Mouse (Mus musculus) adrenal gland, adult 2 months (tissue): ENCODE measurements around the gene Nfib. TPM values are rescaled to one million over a fixed set of nuclear protein-coding genes. Genes with fewer than 3 reads are reported as not detected.

ENCODE experiments used
- DNase-seq: peaks from one replicate; pipeline ENCODE4 v3.0.0; 2021
- polyA plus RNA-seq: library from polyadenylated mRNA; depleted of rRNA; stranded (reverse); fragments of >200 nt; gene quantifications from 2 replicates; pipeline ENCODE4 v1.2.3, GENCODE M21; 2012
- total RNA-seq, 2 experiments: library from RNA; stranded (reverse); gene quantifications; 2 replicates each; pipeline ENCODE4 v1.2.3; 2021

Nfib gene
- total and polyA plus RNA-seq, 3 experiments, result 19.6 to 86.3 (median 84.1) TPM

DNA sequence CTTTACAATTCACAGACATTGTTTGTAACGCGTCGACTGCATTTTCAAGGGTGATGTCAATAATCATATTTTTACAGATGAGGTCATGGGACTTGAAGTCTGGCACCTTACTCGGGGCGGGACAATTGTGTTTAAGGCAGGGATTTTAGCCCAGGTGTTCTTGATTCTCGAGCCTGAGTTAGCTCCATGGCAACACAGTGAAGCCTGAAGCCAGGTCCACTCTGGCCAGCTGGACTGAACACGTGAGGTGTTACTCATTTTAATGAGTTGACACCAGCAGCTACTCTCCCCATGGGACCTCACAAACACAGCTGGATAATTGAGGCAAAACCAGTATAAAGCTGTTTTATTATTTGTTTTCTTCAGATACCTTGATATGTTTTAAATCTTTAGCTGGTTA is 71.2 kb downstream of the Nfib start:
- no peak for DNase-seq

DNA sequence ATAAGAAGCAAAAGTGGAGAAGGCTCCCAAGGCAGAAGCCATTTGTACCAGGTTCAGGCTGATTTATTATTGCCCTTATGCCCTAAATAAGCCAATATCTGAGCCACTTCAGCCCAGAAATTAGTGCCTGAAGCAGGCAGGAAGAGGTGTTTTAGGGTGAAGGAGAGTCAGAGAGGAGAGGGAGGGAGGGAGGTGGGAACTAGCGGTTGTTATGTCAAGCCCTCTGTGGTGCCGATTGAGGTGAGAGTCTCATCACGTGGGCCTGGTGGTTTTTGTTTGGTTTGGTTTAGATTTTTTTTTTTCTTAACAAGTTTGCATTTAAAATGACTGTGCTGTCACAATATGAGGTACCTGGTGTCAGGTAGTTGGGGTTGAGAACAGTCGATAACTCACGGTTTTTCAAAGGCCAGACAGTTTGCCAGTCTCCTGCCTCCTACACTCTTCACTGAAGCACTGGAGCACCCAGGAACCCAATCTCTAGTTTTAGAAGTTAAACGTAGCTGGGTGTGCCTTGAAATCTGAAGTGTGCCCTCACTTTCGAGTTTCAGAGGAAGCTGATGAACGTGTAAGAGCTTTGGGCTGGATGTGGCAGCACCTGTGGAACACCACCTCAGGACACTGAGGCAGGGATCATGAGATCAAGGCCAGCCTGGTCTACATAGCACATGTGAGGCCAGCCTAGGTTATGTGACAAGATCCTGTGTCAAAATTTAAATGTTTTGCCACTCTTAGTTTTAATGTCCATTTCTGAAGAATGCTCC is 81.1 kb downstream of the Nfib start:
- DNase-seq, result no peak

DNA sequence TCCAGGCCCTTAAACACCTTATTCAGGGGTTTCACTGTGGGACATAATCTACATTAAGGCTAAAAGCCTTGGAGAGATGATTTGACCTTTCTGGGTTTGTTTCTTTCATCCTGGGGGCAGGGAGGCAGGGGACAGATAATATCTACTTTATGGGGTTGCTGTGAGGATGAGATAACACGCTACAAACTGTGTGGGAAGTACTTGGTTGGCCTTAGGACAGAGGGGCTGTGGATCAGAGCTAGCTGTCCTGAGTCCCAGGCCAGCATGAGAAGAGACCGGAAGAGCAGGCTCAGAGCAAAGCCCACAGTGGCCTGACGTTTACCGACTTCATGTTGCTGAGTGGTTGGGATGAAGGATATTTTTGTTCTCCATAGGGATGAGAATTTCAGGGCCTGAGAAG is 81.7 kb downstream of the Nfib start:
- no peak for DNase-seq

DNA sequence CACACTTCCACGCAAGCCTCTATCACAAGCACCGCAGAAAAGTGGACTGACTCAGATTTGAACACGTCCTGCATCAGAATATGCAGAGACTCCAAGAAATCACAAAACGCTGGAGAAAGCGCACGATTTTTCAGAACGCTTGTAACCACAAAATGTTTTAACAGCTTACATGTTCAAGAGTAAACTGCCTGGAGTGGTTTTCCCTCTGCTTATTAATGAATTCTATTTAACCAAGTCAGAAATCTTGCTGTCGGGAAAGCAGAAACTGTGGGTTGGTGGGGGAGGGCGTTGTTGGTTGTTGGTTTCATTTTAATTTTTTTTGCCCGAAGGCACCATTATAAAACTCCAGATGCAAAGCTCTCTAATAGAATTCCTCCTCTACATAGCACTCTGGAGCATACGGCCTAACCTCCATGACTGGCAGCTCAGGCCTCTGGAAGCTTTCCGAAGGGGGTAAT is 82.4 kb downstream of the Nfib start:
- no peak for DNase-seq

DNA sequence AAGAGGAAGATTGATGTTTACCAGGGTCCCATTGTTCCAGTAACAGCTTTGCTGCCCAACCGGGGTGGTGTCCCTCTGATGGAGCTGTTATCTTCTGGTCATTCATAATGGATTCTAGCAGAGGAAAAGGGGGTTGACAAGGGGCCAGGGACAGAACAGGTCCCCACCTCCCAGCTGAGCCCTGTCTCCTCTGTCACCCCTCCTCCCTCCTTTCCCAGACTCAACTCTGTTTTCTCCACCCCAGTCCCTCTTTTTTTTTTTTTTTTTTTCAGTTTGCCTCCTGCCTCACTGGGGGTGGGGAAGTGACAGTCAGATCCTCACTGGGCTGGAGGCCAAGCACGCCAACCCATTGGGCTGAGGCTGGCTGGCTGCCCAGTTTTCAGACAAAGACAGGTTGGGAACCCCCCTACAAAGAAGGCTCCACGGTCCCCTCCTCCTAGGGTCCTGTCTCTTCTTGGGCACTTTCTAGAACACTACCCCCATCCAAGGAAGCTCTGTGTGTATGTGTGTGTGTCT is 83.2 kb downstream of the Nfib start:
- DNase-seq, result peak; percentile 79

DNA sequence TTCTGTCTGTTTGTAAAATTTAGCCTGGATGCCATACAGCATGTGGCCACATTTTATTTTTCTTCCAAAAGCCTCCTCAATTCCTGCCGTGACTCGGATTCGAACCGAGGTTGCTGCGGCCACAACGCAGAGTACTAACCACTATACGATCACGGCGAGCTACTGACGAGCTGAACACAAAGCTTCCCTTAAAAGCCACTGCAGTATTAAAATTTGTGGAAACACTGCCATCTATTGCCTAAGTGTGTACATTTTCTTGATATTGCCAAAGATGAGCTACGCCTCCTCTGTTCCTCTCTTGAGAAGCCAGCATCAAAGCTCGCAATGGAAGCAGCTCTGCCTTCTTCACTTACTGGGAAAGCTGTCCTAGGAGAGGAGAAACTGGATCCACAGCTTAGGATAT is 86.0 kb downstream of the Nfib start:
- no peak for DNase-seq

DNA sequence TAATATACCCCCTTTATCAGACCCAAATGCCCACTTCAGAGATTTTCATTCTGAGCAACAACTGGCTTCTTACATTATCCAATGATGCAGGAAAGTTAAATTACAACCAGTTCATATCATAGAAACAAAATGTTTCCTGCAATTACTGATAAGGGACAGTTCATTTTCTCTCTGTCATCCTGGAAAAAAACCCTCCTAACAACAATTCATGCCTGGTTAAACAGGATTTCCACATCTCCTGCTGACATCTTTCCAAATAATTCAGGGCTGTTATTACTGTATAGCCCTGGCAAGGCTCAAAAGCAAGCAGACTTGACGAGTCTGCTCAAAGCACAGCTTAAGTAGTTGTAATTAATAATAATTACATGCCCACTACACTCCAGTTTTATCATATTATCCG is 86.5 kb downstream of the Nfib start:
- no peak for DNase-seq

DNA sequence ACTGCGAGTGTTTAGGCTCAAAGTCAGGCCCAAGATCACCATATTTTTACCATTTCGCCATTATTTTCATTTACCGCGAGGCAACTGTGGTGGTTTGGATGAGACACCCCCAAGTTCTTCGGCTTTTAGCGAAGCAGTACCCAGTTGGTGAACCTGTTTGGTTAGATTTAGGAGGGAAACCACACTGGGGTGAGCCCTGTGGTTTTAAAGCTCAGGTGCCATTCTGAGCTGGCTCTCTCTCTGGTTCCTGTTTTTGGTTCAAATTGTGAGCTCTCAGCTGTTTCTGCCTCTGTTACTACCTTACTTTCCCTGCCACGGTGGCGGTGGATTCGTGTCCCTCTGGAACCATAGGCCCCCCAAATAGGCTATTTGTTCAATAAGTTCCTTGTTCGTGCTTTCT is 88.3 kb downstream of the Nfib start:
- no peak for DNase-seq

DNA sequence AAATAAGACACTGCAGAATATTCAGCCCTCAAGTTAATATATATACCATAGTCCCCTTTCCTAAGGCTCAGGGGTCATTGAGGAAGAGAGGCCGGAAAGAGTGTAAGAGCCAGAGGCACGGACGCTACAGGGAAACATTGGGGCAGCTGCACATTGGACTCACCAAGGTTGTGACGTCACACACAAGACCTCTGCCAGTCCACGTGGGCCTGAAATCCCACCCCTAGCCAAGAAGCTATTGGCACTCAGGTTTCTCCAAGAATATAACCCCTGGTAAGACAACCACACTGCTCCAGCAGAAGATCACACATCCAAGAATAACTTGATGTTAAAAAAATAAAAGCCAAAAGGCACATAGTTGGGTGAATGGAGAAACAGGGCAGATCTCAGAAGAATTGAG is 89.8 kb downstream of the Nfib start:
- no peak for DNase-seq

DNA sequence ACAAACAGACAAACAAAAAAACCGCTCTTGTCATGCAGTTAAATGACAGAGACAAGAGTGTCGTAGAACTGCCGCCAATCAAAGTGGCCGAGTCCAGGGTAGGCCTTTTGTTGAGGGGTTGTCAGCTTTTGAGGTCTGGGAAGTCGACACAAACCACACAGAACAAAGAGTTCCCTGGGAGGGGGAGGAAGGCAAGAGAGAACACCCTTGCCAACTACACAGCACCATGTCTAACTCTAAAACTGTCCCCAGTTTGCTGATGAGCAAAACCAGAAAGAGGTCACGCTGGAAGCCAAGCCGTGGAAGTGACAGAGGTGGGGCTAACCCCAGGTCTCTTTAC is 91.1 kb downstream of the Nfib start:
- DNase-seq, result no peak

DNA sequence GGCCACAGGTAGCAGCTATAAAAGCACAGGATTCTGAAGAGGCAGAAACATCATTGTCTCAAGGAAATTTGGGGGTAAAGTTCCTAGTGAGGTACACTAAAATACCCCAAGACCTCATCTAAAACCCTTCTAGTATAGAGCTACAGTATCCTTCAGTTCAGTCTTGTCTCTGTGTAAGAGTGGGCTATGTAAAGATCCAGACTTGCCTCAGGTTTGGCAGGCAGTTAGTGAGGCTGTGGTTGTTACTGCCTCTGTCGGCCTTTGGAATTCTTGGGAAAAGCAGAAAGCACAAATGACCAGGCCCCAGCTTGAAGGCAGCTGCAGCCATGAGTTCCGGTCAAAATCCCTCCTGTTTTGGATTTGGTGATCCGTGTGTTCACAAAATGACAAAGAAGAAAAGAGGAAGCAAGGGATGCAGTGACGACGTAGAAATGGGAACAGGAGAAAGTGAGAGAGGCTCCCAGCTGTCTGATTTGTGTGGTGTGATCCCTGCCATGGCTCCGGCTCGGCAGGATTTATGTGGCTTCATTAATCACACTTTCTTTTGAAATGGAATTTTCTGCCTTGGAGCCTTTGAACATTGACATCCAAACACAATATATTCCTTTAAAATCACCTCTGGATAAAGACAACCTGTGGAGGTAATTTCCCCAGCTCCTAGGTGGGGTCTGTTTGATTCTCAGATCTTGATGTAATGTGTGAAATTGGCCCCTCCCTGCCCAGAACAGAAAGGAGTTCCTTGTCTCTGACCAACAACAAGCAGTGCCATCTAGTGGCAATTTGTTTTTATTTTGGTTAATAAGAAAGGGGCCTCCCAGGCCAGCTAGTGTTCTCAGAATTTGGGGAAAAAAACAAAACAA is 91.7 kb downstream of the Nfib start:
- peak; percentile 39 for DNase-seq

DNA sequence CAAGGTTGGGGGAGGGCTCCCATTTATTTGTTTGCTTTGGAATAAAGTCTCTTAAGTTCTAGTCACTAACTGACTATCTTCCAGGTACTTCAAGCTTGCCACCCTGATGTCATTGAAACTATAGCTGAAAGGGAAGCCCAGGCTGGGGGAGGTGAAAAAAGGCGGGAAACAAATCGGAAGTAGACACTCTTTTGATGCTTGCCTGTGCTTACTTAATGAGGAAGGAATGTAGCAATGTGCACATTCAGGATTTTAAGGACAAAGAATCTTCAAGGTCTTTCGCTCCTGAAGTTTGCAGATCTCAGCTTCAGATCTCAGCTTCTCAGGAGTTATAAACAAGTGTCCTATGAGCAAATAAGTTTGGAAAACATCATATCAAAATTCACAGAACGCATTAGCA is 95.9 kb downstream of the Nfib start:
- DNase-seq, result no peak

DNA sequence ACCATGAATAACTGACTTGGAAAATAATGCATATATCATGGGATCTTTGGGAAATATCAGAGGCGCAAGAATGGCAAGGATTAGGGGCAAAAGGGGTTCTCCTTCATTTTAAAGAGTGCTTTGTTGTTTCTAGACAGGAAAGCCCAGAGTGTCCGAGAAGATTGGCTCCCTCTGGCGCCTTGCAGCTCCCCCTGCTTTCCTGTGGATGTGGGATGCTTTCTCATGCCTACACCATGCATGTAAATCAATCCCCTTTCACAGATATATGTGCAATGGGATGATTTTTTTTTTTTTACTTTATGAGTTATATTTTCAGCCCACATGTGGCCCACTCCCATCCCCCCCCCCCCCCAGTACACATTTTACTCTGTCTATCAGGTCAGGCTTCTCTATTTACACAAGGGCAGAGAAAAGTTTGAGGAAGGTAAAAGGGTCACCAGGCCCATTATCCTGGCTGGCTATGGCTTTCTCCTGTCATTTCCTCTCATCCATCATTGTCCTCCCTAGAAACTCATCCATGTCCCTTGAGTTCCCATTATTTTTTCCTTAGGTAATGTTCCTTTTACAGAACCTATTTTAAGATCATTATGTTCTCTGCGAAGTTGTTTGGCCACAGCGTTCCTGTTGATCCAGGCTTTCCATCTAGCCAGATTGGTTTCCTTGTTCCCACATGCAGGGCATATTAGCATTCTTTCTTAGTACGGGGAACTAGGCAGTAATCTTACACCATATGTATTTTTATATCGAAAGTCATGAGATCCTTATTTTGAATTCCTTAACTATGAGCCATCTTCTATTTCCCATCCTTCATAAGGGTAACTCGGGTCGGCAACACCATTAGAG is 96.6 kb downstream of the Nfib start:
- DNase-seq, result no peak

DNA sequence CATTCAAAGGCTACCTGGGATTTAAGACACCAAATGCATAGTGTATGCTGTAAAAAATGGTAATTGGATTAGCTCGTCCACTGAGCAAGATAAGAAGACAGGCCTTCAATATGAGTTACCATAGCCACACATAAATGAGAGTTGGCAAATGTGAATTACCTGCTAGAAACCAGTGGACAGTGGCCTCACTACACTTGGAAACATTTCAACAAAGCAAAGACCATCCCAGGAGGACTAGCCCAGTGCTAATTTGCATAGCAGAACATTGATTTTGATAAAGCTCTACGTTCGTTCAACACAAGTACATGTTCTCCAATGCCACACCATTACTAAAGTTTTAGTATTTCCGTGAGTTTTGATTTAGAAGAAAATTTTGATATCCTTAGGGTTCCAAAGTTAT is 98.3 kb downstream of the Nfib start:
- no peak for DNase-seq

DNA sequence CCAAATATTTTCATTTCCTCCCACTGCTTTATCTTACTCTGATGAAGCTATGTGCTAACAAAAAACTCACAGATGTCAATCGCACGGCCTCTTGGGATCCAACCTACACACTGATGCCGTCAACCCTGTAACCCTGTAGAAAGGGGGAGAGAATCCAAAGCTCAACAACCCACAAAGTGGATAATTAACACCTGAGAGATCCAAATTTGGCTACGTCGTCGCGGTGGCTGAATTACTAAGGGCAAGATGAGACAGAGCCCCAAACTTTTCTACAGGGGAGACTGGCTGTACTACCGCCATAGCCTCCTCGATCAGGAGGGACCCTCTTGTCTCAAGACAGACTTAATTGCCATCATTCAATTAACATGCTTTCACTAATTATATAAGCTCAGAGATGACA is 99.2 kb downstream of the Nfib start:
- DNase-seq, result no peak

DNA sequence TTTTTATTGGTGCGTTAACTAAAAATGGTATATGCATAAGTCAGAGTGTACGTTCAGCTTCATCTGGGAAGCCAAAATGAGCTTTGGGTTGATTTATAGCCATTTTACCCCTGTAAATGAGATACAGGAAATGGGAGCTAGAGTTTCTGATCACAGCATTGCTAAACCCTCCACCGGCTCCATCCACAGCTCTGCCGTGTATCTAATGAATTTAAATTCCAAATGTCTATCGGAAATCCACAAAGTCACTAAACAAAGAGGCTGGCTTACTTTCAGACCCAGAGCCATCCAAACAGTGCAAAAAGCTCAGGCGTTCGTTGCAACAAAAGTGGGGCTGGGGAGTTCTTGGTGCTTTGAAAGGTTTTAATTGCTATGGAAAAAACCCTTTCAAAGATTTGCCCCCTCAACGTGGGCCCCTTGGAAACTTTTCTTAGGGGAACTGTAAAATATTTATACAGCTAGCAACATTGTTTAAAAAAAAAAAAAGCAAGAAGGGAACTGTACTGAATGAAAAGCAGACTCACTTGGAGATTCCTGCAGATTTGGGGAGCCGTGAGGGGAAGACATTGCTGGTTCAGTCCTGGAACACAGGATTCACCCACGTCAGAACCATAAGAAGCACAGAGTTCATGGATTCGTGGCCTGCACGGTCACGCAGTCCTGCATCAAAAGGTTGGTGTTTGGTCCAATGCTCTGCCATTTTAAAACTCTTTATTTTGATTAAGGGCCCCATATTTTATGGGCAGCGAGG is 100.3 kb downstream of the Nfib start:
- no peak for DNase-seq

DNA sequence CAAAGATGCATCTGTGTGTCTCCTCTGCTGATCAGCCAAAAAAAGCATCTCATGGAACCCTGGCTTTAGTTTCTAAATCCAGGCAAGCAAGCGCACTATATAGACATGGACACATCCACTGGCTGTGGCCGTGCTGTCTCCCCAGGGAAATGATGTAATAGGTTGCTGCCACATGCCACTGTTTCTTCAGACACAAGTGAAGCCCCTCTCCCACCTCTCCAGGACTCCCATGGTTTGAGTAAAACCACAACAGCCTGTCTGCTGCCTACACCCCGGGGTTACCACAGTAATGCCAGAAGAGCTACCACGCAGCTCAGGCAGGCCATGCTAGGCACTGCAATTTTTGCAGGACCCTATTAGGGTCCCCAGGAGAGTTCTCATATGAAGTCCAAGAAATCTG is 101.0 kb downstream of the Nfib start:
- DNase-seq, result no peak

DNA sequence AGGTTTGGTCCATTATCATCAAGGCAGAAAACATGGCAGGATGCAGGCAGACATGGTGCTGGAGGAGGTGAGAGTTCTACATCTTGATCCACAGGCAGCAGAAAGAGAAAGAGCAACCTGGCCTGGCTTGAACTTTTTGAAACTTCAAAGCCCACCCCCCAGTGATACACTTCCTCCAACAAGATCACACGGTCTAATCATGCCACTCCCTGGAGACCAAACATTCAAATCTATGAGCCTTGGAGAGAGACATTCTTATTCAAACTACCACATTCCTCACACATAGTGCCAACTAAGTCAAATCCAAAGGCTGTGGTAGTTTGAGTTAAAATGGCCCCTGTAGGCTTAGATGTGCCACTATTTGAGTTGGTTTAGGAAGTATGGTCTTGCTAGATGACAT is 104.9 kb downstream of the Nfib start:
- no peak for DNase-seq

DNA sequence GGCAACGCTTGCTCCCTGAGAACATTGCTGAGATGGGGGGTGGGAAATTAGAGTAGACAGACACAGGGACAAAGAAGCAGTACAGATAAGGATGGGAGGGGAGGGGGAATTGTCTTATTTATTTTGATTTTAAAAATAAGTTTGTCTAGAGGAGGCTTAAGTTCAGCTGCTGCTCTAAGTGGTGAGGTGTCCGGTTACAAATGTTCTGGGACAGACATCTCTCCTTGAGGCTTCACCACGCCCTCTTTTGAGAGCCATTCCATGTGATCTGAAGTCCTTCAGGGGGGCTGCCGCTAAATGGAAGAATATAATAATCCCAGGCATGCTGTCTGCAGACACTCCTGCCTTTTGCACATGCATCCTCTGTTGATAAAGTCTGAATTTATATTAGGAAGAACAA is 107.1 kb downstream of the Nfib start:
- DNase-seq, result no peak

DNA sequence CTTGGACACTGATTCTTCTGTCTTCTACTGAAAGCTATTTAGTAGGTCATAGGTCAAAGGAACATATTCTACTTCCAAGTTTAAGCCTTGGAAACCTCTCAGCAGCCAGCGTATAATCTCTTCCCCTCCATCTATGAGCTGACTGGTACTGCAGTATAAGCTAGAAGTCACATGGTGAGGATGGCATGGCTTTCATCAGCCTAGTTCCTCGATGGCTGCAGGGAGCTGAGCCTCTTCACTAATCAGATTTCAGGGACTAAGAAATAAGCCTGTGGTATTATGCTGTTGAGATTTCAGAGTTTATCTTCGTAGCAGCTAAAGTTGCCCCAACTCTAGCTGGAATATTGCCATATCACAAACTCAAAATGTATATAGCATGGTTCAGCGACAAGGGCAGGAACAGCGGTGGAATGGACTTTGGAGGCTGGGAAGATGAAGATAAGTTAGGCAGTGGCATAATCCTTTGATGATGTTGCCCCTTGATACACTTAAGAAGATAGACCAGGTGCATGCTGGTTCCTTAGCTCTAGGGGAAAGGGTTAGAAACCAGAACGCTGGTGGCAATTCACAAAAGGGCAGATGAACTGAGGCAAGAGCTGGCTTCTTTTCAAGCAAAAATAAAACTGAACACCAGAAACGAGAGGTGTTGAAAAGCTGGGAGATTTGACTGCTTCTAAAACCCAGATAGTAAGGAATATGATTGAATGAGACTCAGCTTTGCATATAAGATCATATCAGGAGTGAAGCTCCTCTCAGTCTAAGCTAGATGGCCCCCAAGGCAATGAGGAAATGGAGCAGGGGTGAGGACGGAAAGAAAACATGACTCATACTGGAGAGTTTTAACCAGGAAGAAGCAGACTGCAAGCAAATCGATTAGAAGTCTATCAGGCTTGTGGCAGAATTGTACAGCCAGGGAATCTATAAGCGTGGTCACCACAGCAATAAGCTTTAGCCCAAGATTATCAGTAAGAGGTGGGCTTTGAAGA is 111.6 kb downstream of the Nfib start:
- no peak for DNase-seq
